Mouse (Mus musculus) c-Kit-positive CD71-positive TER-119-positive erythroid progenitor cells, embryonic 14.5 days (primary cell): Measurements from ENCODE around the gene 4931429L15Rik.
"Not testable (repeated sequence)": the region's sequence is repeated elsewhere in the genome, so short reads cannot be mapped to it uniquely, and the experiment has no call there.

Source experiments
- DNase-seq: peaks from one replicate; pipeline ENCODE4 v3.0.0-alpha.2; 2013; ENCODE audit warnings: low spot score

4931429L15Rik gene

GRCm38 (mm10) chr9:46319886-46320285 lies at the start of gene 4931429L15Rik:
4931429L15Rik (minus strand) TSS chr9:46319986.
- DNase-seq = not testable (repeated sequence)

- DNase-seq = no peak
Observed at GRCm38 (mm10) chr9:46362459-46362858, 42.7 kb upstream of the 4931429L15Rik start.

- no peak for DNase-seq
Observed at GRCm38 (mm10) chr9:46361461-46362111, 41.8 kb upstream of the 4931429L15Rik start.

- DNase-seq = peak; percentile 65
Observed at GRCm38 (mm10) chr9:46353992-46354391, 34.2 kb upstream of the 4931429L15Rik start.

GRCm38 (mm10) chr9:46353330-46353724 lies 33.5 kb upstream of the 4931429L15Rik start:
- DNase-seq = no peak

- DNase-seq = no peak
Observed at GRCm38 (mm10) chr9:46352651-46353329, 33.0 kb upstream of the 4931429L15Rik start.

GRCm38 (mm10) chr9:46350451-46350981 lies 30.7 kb upstream of the 4931429L15Rik start:
- no peak for DNase-seq

GRCm38 (mm10) chr9:46345887-46346665 lies 26.3 kb upstream of the 4931429L15Rik start:
- DNase-seq = no peak

GRCm38 (mm10) chr9:46339051-46339652 lies 19.4 kb upstream of the 4931429L15Rik start:
- no peak for DNase-seq

- DNase-seq = no peak
Observed at GRCm38 (mm10) chr9:46338384-46338783, 18.6 kb upstream of the 4931429L15Rik start.

- DNase-seq = no peak
Observed at GRCm38 (mm10) chr9:46337852-46338291, 18.1 kb upstream of the 4931429L15Rik start.

- no peak for DNase-seq
Observed at GRCm38 (mm10) chr9:46337331-46337730, 17.5 kb upstream of the 4931429L15Rik start.

GRCm38 (mm10) chr9:46336294-46336693 lies 16.5 kb upstream of the 4931429L15Rik start:
- DNase-seq = not testable (repeated sequence)

- DNase-seq = no peak
Observed at GRCm38 (mm10) chr9:46335461-46335995, 15.7 kb upstream of the 4931429L15Rik start.

GRCm38 (mm10) chr9:46334471-46335025 lies 14.8 kb upstream of the 4931429L15Rik start:
- DNase-seq = no peak

GRCm38 (mm10) chr9:46331301-46331700 lies 11.5 kb upstream of the 4931429L15Rik start:
- DNase-seq = no peak

- DNase-seq = no peak
Observed at GRCm38 (mm10) chr9:46330586-46330895, 10.8 kb upstream of the 4931429L15Rik start.

- DNase-seq = no peak
Observed at GRCm38 (mm10) chr9:46329801-46330585, 10.2 kb upstream of the 4931429L15Rik start.

GRCm38 (mm10) chr9:46329250-46329648 lies 9.5 kb upstream of the 4931429L15Rik start:
- no peak for DNase-seq

- no peak for DNase-seq
Observed at GRCm38 (mm10) chr9:46328572-46329249, 8.9 kb upstream of the 4931429L15Rik start.
